Mouse (Mus musculus) cerebellum, adult 8-10 months (tissue): ENCODE results near the gene Bpifb9a.
"Not testable (repeated sequence)": the region's sequence is repeated elsewhere in the genome, so short reads cannot be mapped to it uniquely, and the experiment has no call there.

ENCODE experiments used
- DNase-seq: peaks from one replicate; pipeline ENCODE4 v3.0.0; 2022

Gene Bpifb9a

GRCm38 (mm10) chr2:154313771-154314170, 56.1 kb downstream of the Bpifb9a start:
- not testable (repeated sequence) for DNase-seq
